Mouse (Mus musculus): Measurements from ENCODE around the gene Prn. TPM values are rescaled to one million over a fixed set of nuclear protein-coding genes. Genes with fewer than 3 reads are reported as not detected.

Prn gene
- polyA plus RNA-seq, 1 experiment from 2014 or later = 0.35 TPM

DNA sequence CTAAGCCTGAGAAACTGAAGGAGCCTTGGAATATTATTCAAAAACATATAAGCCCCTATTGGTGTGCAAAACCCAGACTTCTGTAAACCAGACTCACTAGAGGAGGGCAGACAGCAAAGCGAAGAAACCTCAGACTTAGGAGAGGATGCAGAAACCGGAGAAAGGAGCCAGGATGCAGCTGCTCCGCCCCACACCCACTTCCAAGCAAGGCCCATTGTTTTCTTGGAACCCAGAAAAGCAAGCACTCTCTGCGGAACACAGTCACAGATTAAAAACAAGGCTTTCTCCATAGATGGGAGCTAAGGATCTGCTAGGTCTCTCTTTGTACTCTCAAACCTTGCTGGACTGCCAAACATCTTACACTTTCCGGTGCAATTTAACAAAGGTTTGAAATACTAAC, 17.2 kb upstream of the Prn start:
- DNase-seq (ENCODE audit: low spot score) = peak; percentile 69
- Histone ChIP-seq H3K4me3 (no peak overlapping the region), H3K27ac (no peak overlapping the region), H3K4me1 (peaks cover 36% of the 10 kb centered on the region), H3K9me3 (no peaks in the 10 kb centered on the region), H3K36me3 (no peaks in the 10 kb centered on the region), H3K27me3 (ENCODE audit: insufficient read depth, poor library complexity, severe bottlenecking) (no peaks in the 10 kb centered on the region)
- WGBS = 53% methylated on average over 5 of the region's 5 CpGs

- WGBS = 32% methylated on average over 2 of the region's 2 CpGs
- Histone ChIP-seq H3K36me3 (no peaks in the 10 kb centered on the region), H3K27me3 (ENCODE audit: insufficient read depth, poor library complexity, severe bottlenecking) (no peaks in the 10 kb centered on the region), H3K4me1 (peaks cover 25% of the 10 kb centered on the region), H3K4me3 (no peak overlapping the region), H3K27ac (no peak overlapping the region), H3K9me3 (no peaks in the 10 kb centered on the region)
- DNase-seq (ENCODE audit: low spot score) = peak; percentile 70
These were observed 14.7 kb upstream of the Prn start for GRCm38 (mm10) chr2:131895106-131895505.

GRCm38 (mm10) chr2:131896011-131896410, 13.7 kb upstream of the Prn start:
- no peak overlapping the region for H3K4me3 ChIP-seq
- no peaks in the 10 kb centered on the region for H3K36me3 ChIP-seq
- no peaks in the 10 kb centered on the region for H3K27me3 ChIP-seq (ENCODE audit: insufficient read depth, poor library complexity, severe bottlenecking)
- H3K27ac ChIP-seq = no peak overlapping the region
- no peaks in the 10 kb centered on the region for H3K9me3 ChIP-seq
- 86% methylated on average over 4 of the region's 4 CpGs for WGBS
- peaks cover 16% of the 10 kb centered on the region for H3K4me1 ChIP-seq
- peak; percentile 3 for DNase-seq (ENCODE audit: low spot score)

DNA sequence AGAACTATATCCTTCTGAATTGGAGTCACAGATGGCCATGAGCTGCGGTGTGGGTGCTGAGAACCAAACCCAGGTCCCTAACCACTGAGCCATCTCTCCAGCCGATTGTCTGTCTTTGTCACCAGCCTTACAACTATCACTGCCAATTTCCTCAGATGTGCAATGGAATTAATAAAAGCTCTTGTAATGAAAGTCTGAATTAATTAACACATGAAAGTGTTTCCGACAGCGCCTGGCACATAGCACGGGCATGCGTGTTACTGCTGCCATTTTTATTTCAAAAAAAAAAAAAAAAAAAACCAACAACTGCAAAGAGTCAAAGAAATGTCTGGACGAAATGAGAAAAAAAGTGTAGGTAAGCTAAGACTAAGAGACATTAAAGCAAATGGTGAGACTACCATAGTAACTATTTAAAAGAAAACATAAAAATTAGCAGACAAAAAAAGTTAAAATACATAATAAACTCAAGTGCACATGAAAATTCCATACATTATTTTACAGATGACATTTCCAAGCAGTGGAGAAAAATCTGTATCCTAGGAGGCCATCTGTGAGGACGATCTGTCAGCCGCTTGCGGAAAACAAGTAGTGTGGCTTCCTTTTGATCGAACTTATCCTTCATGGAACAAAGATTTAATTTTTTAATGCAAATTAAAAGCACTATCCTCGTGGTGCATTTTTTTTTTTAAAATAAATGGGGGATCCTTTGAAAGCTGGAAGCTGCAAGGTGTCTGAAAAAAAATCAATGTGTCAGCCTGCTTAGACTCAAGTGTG, 12.2 kb upstream of the Prn start:
- H3K27me3 ChIP-seq (ENCODE audit: insufficient read depth, poor library complexity, severe bottlenecking) = no peaks in the 10 kb centered on the region
- no peaks in the 10 kb centered on the region for H3K36me3 ChIP-seq
- DNase-seq (ENCODE audit: low spot score) = peak; percentile 9
- H3K27ac ChIP-seq = no peak overlapping the region
- no peak overlapping the region for H3K4me3 ChIP-seq
- 90% methylated on average over 12 of the region's 12 CpGs for WGBS
- H3K9me3 ChIP-seq = no peaks in the 10 kb centered on the region
- peaks cover 4% of the 10 kb centered on the region for H3K4me1 ChIP-seq

GRCm38 (mm10) chr2:131902423-131902822, 7.3 kb upstream of the Prn start:
- no peak overlapping the region for H3K4me3 ChIP-seq
- no peaks in the 10 kb centered on the region for H3K36me3 ChIP-seq
- no peaks in the 10 kb centered on the region for H3K9me3 ChIP-seq
- H3K27me3 ChIP-seq (ENCODE audit: insufficient read depth, poor library complexity, severe bottlenecking) = no peaks in the 10 kb centered on the region
- H3K27ac ChIP-seq = peak overlapping the region; percentile 81
- no peak for DNase-seq (ENCODE audit: low spot score)
- H3K4me1 ChIP-seq = peaks cover 32% of the 10 kb centered on the region
- WGBS = 19% methylated on average over 1 of the region's 3 CpGs

- 17% methylated on average over 8 of the region's 8 CpGs for WGBS
- Histone ChIP-seq H3K4me1 (peaks cover 33% of the 10 kb centered on the region), H3K36me3 (no peaks in the 10 kb centered on the region), H3K4me3 (no peak overlapping the region), H3K9me3 (no peaks in the 10 kb centered on the region), H3K27ac (peak overlapping the region; percentile 81), H3K27me3 (ENCODE audit: insufficient read depth, poor library complexity, severe bottlenecking) (no peaks in the 10 kb centered on the region)
- DNase-seq (ENCODE audit: low spot score) = peak; percentile 93
These were observed 6.9 kb upstream of the Prn start for GRCm38 (mm10) chr2:131902867-131903266.

- no peaks in the 10 kb centered on the region for H3K9me3 ChIP-seq
- DNase-seq (ENCODE audit: low spot score) = no peak
- no peak overlapping the region for H3K4me3 ChIP-seq
- no peaks in the 10 kb centered on the region for H3K36me3 ChIP-seq
- H3K4me1 ChIP-seq = peaks cover 46% of the 10 kb centered on the region
- H3K27me3 ChIP-seq (ENCODE audit: insufficient read depth, poor library complexity, severe bottlenecking) = no peaks in the 10 kb centered on the region
- WGBS = 12% methylated on average over 5 of the region's 5 CpGs
- H3K27ac ChIP-seq = peak overlapping the region; percentile 8; the same call in 1 of the 2 replicates
These were observed 4.7 kb upstream of the Prn start for GRCm38 (mm10) chr2:131905025-131905424.

GRCm38 (mm10) chr2:131905776-131906175, 4.0 kb upstream of the Prn start:
- Histone ChIP-seq H3K36me3 (no peaks in the 10 kb centered on the region), H3K27ac (0 out of 2 replicates have a peak overlapping the region, but pooled peaks have one; percentile 8), H3K27me3 (ENCODE audit: insufficient read depth, poor library complexity, severe bottlenecking) (no peaks in the 10 kb centered on the region), H3K4me1 (peaks cover 47% of the 10 kb centered on the region), H3K4me3 (no peak overlapping the region), H3K9me3 (no peaks in the 10 kb centered on the region)
- 65% methylated on average over 6 of the region's 6 CpGs for WGBS
- peak; percentile 50 for DNase-seq (ENCODE audit: low spot score)

- Histone ChIP-seq H3K27me3 (ENCODE audit: insufficient read depth, poor library complexity, severe bottlenecking) (no peaks in the 10 kb centered on the region), H3K4me1 (peaks cover 52% of the 10 kb centered on the region)
- WGBS = 85% methylated on average over 3 of the region's 3 CpGs
These were observed 3.5 kb upstream of the Prn start for GRCm38 (mm10) chr2:131906266-131906665.

GRCm38 (mm10) chr2:131906846-131907245, 2.9 kb upstream of the Prn start:
- no peak overlapping the region for H3K4me3 ChIP-seq
- H3K9me3 ChIP-seq = no peaks in the 10 kb centered on the region
- peaks cover 56% of the 10 kb centered on the region for H3K4me1 ChIP-seq
- peak; percentile 48 for DNase-seq (ENCODE audit: low spot score)
- no peak overlapping the region for H3K27ac ChIP-seq
- no peaks in the 10 kb centered on the region for H3K36me3 ChIP-seq
- WGBS = 82% methylated on average over 1 of the region's 1 CpGs
- H3K27me3 ChIP-seq (ENCODE audit: insufficient read depth, poor library complexity, severe bottlenecking) = no peaks in the 10 kb centered on the region

More at GRCm38 (mm10) chr2:131906266-131906665, 3.5 kb upstream of the Prn start:
- Histone ChIP-seq H3K9me3 (no peaks in the 10 kb centered on the region), H3K36me3 (no peaks in the 10 kb centered on the region), H3K4me3 (no peak overlapping the region), H3K27ac (no peak overlapping the region)
- peak; percentile 58 for DNase-seq (ENCODE audit: low spot score)

DNA sequence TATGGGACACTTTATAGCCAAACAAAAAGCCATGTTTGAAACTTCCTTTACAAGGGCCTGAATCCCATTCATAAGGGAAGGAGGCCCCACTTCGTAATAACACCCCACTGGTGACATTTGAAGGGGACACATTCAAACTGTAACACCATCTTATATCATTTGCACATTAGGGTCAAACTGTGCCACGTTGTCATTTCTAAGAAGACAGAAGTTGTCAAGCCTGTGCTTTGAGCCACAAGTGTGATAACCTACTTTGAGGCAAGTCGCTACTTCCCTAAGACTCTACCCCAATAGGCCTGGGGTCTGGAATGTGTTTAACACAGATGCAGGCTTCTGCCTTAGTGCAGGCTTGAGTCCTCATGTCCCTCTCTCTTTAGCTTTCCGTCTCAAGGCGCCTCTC, 2.4 kb upstream of the Prn start:
- peak; percentile 43 for DNase-seq (ENCODE audit: low spot score)
- Histone ChIP-seq H3K9me3 (no peaks in the 10 kb centered on the region), H3K27me3 (ENCODE audit: insufficient read depth, poor library complexity, severe bottlenecking) (no peaks in the 10 kb centered on the region), H3K4me1 (peaks cover 56% of the 10 kb centered on the region), H3K36me3 (no peaks in the 10 kb centered on the region), H3K4me3 (no peak overlapping the region), H3K27ac (no peak overlapping the region)
- WGBS = 67% methylated on average over 5 of the region's 5 CpGs

DNA sequence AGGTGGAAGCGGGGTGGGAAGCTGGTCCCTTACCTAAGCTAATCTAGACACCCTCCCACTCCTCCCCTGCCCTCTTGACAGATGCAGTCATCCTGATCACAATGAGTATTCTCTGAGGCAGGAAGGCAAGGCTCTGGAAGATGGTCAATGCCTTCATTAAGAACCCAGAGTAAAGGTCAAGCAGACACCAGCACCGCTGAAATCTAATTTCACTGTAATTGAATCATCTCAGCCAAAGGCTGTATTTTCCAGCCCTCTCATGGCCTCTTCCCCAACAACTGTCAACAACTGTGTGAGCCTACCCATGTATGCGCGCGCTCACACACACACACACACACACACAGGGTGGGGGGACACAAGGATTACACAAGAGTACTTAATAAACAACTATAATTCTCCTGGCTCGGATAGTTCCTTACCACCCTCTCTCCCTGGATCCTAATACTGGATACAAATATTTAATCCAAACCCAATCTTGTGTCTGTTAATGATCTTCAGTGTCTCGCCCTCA, 1.4 kb upstream of the Prn start:
- Histone ChIP-seq H3K27me3 (ENCODE audit: insufficient read depth, poor library complexity, severe bottlenecking) (no peaks in the 10 kb centered on the region), H3K4me3 (no peak overlapping the region), H3K4me1 (peaks cover 46% of the 10 kb centered on the region), H3K9me3 (no peaks in the 10 kb centered on the region), H3K27ac (no peak overlapping the region), H3K36me3 (no peaks in the 10 kb centered on the region)
- 89% methylated on average over 7 of the region's 7 CpGs for WGBS
- DNase-seq (ENCODE audit: low spot score) = peak; percentile 36

- peak; percentile 28 for DNase-seq (ENCODE audit: low spot score)
- Histone ChIP-seq H3K4me3 (no peak overlapping the region), H3K27ac (peak overlapping the region; percentile 90; the same call in 1 of the 2 replicates), H3K4me1 (peaks cover 45% of the 10 kb centered on the region), H3K9me3 (no peaks in the 10 kb centered on the region), H3K36me3 (no peaks in the 10 kb centered on the region), H3K27me3 (ENCODE audit: insufficient read depth, poor library complexity, severe bottlenecking) (no peaks in the 10 kb centered on the region)
- 91% methylated on average over 1 of the region's 1 CpGs for WGBS
These were observed 851 bp upstream of the Prn start for GRCm38 (mm10) chr2:131908906-131909305.

Data from heart, embryonic 10.5 days (tissue).